Mouse (Mus musculus) macrophage (primary cell): ENCODE results near the gene Churc1. TPM values are rescaled to one million over a fixed set of nuclear protein-coding genes. Genes with fewer than 3 reads are reported as not detected.

Source experiments
- polyA plus RNA-seq: library from polyadenylated mRNA; stranded (reverse); fragments of 250-400 nt; gene quantifications from 3 replicates; pipeline ENCODE4 v1.2.4, GENCODE M21; 2018; ENCODE audit warnings: inconsistent platforms

Churc1 gene
- polyA plus RNA-seq, 1 experiment from 2014 or later = 23.7 TPM

Other genes with a start within 250 kb of the Churc1 start
- 13.1 to 22.6 TPM (median 20.1 TPM) in 3 replicates for gene Plekhg3, start 234.6 kb upstream of the Churc1 start, polyA plus RNA-seq
- 0.02 to 0.10 TPM (median 0.06 TPM) in 3 replicates for gene Sptb, start 55.0 kb upstream of the Churc1 start, polyA plus RNA-seq
- gene Fntb, start 51 bp downstream of the Churc1 start, polyA plus RNA-seq = 4.4 to 7.2 TPM (median 4.9 TPM) in 3 replicates
- not detected in 3 replicates for gene Gpx2, start 30.0 kb downstream of the Churc1 start, polyA plus RNA-seq
- 0.26 to 1.7 TPM (median 0.42 TPM) in 3 replicates for gene Rab15, start 57.4 kb downstream of the Churc1 start, polyA plus RNA-seq
- 104 to 248 TPM (median 153 TPM) in 3 replicates for gene Max, start 196.7 kb downstream of the Churc1 start, polyA plus RNA-seq